Mouse (Mus musculus) liver, adult 2 months (tissue): ENCODE measurements at regions not wholly inside any gene's neighbourhood (a gene's known extent, or its start where the extent isn't known, plus 50 kb on each side); places are given as distances from the start of the nearest gene placed in this dataset.

Source experiments
- DNase-seq: peaks from one replicate; pipeline ENCODE4 v3.0.0-alpha.2; 2011; ENCODE audit warnings: low read depth, low spot score; ENCODE audit errors: extremely low read depth
- H3K27ac ChIP-seq: fragments of 200-500 bp; replicated peaks from 2 replicates; pipeline ENCODE4 v1.5.1; 2012; ENCODE audit warnings: low read depth, mild to moderate bottlenecking, control low read depth, inconsistent platforms, low read length; ENCODE audit not compliant: insufficient read depth
- H3K27me3 ChIP-seq: fragments of 200-500 bp; 2 replicates; pipeline ENCODE4 v1.6.1; 2012; ENCODE audit warnings: mild to moderate bottlenecking, moderate library complexity, low read length, inconsistent platforms; ENCODE audit not compliant: control insufficient read depth, insufficient read depth
- H3K36me3 ChIP-seq: fragments of 200-500 bp; 2 replicates; pipeline ENCODE4 v1.6.1; 2012; ENCODE audit warnings: low read length, inconsistent platforms; ENCODE audit not compliant: control insufficient read depth, insufficient read depth
- H3K4me1 ChIP-seq: fragments of 200-500 bp; 2 replicates; pipeline ENCODE4 v1.6.1; 2011; ENCODE audit warnings: low read length; ENCODE audit not compliant: control insufficient read depth, insufficient read depth
- H3K4me3 ChIP-seq: fragments of 200-500 bp; 2 replicates; pipeline ENCODE4 v1.5.1; 2011; ENCODE audit warnings: low read depth, mild to moderate bottlenecking, control low read depth, low read length, moderate library complexity; ENCODE audit not compliant: insufficient read depth
- H3K79me2 ChIP-seq: fragments of 200-500 bp; 2 replicates; pipeline ENCODE4 v1.6.1; 2012; ENCODE audit warnings: inconsistent platforms, mild to moderate bottlenecking, low read length, moderate library complexity; ENCODE audit not compliant: control insufficient read depth, insufficient read depth
- H3K9ac ChIP-seq: fragments of 200-500 bp; 2 replicates; pipeline ENCODE4 v1.6.1; 2012; ENCODE audit warnings: low read depth, mild to moderate bottlenecking, control low read depth, inconsistent platforms, low read length
- CTCF ChIP-seq: fragments of 200-500 bp; IDR thresholded peaks from 2 replicates; pipeline ENCODE4 v1.5.1; 2011; ENCODE audit warnings: low read depth, low read length, control low read depth
- POLR2A ChIP-seq: fragments of 200-500 bp; IDR thresholded peaks from 2 replicates; pipeline ENCODE4 v1.6.1; 2011; ENCODE audit warnings: low read length, control low read depth; ENCODE audit not compliant: insufficient read depth; ENCODE audit errors: extremely low read depth
- WGBS: fragments of 180-500 bp; shearing (Covaris S2); methylation state at CpG from one replicate; pipeline ENCODE4 v1.1.7; 2018; 5-methylcytosine and 5-hydroxymethylcytosine counted together

DNA sequence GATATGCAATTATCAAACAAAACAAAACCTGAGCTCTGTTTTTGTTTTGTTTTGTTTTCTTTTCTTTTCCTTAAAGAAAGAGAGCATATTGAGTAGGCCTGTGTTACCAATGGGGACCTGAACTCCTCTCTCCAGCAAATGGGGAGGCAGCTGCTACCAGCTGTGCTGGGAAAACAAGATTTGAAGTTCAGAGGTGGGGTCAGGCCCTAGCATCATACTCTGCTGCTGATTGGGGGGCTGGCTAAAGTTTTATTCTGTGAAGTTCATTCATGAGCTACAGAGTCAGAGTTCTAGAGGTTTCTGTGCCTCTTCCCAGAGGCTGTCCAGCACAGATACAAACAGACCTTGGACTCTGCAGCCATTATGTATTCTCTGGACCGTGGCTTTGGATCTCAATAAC, 117.7 kb downstream of the Rassf10 start:
- TF ChIP-seq CTCF, result no peak
- TF ChIP-seq POLR2A, result no peak
- 41% methylated on average over 1 of the region's 1 CpGs for WGBS

DNA sequence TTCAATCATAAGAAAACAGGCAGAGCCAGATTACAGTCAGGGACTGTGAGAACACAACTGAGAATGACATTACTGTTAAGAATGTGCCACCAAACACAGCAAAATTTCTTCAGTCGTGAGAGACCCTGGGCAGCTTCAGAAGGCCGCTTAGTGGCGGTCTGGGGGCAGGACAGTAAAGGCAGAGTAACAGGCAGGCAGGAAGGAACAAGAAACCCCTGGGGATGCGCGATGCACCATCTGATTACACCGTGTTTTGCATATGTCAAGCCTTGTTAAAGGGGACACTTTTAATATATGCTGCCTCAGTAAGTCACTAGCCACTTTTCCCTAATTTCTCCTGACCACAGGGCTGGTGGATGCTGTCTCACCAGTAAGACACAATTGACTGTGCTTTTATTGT, 120.0 kb downstream of the Rassf10 start:
- TF ChIP-seq POLR2A, result no peak
- Histone ChIP-seq H3K36me3 (no peaks in the 10 kb centered on the region), H3K79me2 (no peaks in the 10 kb centered on the region), H3K9ac (no peak overlapping the region), H3K27me3 (no peaks in the 10 kb centered on the region), H3K4me3 (no peak overlapping the region), H3K4me1 (no peaks in the 10 kb centered on the region), H3K27ac (no peak overlapping the region)
- 76% methylated on average over 6 of the region's 6 CpGs for WGBS
- DNase-seq, result no peak

More for the DNA sequence above, 117.7 kb downstream of the Rassf10 start:
- Histone ChIP-seq H3K79me2 (no peaks in the 10 kb centered on the region), H3K27me3 (no peaks in the 10 kb centered on the region), H3K27ac (no peak overlapping the region), H3K36me3 (no peaks in the 10 kb centered on the region), H3K4me3 (no peak overlapping the region), H3K4me1 (no peaks in the 10 kb centered on the region), H3K9ac (no peak overlapping the region)
- DNase-seq, result no peak

DNA sequence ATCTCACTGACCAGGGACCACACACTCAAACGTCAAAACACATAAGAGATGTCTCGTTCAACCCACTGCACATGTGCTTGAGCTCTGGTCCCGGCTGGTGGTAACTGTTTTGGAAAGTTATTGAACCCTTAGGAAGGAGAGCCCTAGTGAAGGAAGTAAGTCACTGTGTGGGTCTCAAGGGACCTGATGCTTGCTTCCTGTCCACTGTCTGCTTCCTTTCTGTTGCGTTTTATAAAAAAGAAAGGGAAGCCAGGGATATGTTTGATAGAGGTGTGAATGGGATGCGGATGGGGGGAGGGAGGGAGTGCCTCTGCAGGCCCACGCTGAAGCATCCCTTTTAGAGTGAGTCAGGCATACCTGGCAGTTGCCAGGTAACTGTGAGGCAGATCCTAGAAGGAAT, 121.6 kb downstream of the Rassf10 start:
- Histone ChIP-seq H3K27me3 (no peaks in the 10 kb centered on the region), H3K27ac (no peak overlapping the region), H3K4me3 (no peak overlapping the region), H3K9ac (no peak overlapping the region), H3K36me3 (no peaks in the 10 kb centered on the region), H3K4me1 (no peaks in the 10 kb centered on the region), H3K79me2 (no peaks in the 10 kb centered on the region)
- DNase-seq, result no peak
- 66% methylated on average over 6 of the region's 6 CpGs for WGBS
- TF ChIP-seq CTCF, result no peak
- no peak for TF ChIP-seq POLR2A

DNA sequence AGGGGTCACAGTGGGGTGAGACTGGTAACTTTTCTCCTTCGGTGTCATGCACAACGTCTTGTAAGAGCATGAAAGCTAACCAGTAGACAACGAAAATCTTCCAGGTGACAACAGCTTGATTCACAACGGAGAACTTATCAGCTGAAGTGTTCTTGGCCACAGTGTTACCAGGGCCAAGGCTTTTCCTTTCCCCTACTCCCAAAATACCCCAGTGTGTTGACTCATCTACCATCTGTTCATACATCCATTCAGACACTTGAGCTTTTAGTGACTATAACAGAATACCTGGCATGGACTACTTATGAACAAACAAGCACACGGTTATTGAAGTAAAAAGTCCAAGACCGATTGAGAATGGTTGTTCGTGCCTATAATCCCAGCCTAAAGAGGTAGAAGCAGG, 122.5 kb downstream of the Rassf10 start:
- WGBS, result 90% methylated on average over 7 of the region's 7 CpGs

DNA sequence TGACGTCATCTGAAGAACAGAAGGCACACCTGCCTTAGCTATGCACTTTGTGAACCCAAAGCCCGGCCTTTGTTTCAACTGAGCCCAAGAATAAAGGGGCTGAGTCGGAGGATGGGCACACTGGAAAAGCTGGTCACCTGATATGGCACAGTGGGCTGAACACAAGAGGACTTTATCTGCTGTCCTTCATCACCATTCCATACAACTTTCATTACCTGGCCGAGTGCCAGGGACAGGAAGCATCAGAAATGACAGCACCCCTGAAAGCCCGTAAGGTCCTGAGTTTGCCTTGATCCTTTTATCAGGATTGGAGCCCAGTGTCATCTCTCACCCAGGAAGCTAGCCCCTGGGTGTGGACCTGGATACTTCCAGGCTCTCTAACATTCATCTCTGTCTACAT, 126.1 kb upstream of the Arntl start:
- H3K27ac ChIP-seq, result no peak overlapping the region

More for the DNA sequence above, 122.5 kb downstream of the Rassf10 start:
- Histone ChIP-seq H3K36me3 (no peaks in the 10 kb centered on the region), H3K4me1 (no peaks in the 10 kb centered on the region), H3K27ac (no peak overlapping the region), H3K9ac (no peak overlapping the region), H3K27me3 (no peaks in the 10 kb centered on the region), H3K4me3 (no peak overlapping the region), H3K79me2 (no peaks in the 10 kb centered on the region)
- DNase-seq, result no peak
- TF ChIP-seq CTCF, result no peak
- TF ChIP-seq POLR2A, result no peak

DNA sequence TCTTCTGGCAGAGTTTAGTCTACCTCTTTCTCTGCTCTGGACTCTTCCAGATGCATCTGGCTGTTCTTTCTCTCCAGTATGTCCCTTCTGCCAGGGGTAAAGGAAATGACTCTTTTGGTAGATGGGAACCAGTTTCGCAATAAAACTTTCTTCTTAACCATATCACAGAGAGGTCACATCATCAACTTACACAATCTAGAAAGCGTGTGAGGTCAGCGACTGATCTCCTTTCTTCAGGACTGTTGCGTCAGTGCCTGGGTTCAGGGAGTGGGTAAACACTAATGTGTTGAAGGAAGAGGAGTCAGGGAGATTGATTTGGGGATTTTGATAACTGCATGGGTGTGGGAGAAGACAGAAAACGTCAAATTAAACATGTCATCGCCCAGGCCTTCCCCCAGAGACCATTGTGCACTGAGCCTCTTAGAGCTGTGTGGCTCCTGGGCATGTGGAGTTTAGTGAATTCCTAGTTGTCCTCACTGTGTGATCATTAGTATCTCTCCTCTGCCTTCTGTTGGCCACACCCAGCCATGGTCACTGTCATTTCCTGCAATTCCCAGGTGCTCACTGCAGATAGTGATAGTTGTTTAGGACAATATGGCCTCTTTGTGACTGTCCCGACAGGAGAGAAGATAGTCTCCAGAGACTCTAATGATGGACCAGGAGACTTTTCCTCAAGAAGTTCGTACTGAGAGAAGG, 122.2 kb upstream of the Arntl start:
- H3K79me2 ChIP-seq, result no peaks in the 10 kb centered on the region
- H3K27ac ChIP-seq, result no peak overlapping the region
- H3K9ac ChIP-seq, result no peak overlapping the region
- no peaks in the 10 kb centered on the region for H3K36me3 ChIP-seq
- H3K27me3 ChIP-seq, result no peaks in the 10 kb centered on the region; the same call in 1 of the 2 replicates
- TF ChIP-seq CTCF, result no peak
- TF ChIP-seq POLR2A, result no peak
- H3K4me3 ChIP-seq, result no peak overlapping the region
- no peaks in the 10 kb centered on the region for H3K4me1 ChIP-seq
- WGBS, result 46% methylated on average over 8 of the region's 8 CpGs
- peak; percentile 21 for DNase-seq

More for the DNA sequence above, 126.1 kb upstream of the Arntl start:
- no peak for DNase-seq
- H3K79me2 ChIP-seq, result no peaks in the 10 kb centered on the region
- H3K9ac ChIP-seq, result no peak overlapping the region
- H3K4me1 ChIP-seq, result no peaks in the 10 kb centered on the region
- no peak overlapping the region for H3K4me3 ChIP-seq
- WGBS, result 67% methylated on average over 5 of the region's 5 CpGs
- TF ChIP-seq CTCF (no peak), POLR2A (no peak)
- no peaks in the 10 kb centered on the region for H3K36me3 ChIP-seq
- H3K27me3 ChIP-seq, result no peaks in the 10 kb centered on the region
